14 mouse cellular contexts compared by ENCODE assay signal in the genomic region with DNA sequence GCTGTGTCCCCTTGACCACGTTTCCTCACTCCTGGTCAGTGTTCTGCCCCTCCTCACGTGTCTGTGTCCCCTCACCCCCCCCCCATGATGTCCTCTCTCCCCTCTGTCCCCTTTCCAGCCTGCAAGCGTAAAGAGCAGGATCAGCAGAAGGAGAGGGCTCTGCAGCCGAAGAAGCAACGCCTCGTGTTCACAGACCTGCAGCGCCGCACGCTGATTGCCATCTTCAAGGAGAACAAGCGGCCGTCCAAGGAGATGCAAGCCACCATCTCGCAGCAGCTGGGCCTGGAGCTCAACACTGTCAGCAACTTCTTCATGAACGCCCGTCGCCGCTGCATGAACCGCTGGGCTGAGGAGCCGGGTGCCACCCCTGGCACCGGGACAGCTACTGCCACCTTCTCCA. TPM values are rescaled to one million over a fixed set of nuclear protein-coding genes. Genes with fewer than 3 reads are reported as not detected.
DNase-seq lines count a peak whose midpoint lies in the region; ATAC-seq lines count a peak whose summit lies in the region.
"Had no signal": no experiment of that assay in that cellular context is flagged by ENCODE, and none has a peak within 500 bp of the region (broad histone marks: within the 10 kb centered on the region; RNA-seq: fewer than 3 reads in every experiment).

No protein-coding gene starts in this region.

- peak overlapping the region; percentile 29 for H3K4me2 ChIP-seq in kidney, embryonic 14.5 days (replicated peaks; ENCODE audit: low read depth, low read length)
- peak overlapping the region; percentile 48 for H3K4me2 ChIP-seq in embryonic facial prominence, embryonic 13.5 days
- peak overlapping the region; percentile 41 for H3K4me2 ChIP-seq in hindbrain, embryonic 13.5 days
- H3K4me2 ChIP-seq in midbrain, embryonic 15.5 days: peak overlapping the region; percentile 36

- no peaks in the 10 kb centered on the region for H3K4me1 ChIP-seq in kidney, embryonic 14.5 days (ENCODE audit: control insufficient read depth, insufficient read depth, low read length)
- H3K4me1 ChIP-seq in embryonic facial prominence, embryonic 13.5 days: peaks cover 16% of the 10 kb centered on the region
- H3K4me1 ChIP-seq in hindbrain, embryonic 13.5 days (replicated peaks): peaks cover 16% of the 10 kb centered on the region
- peaks cover 12% of the 10 kb centered on the region for H3K4me1 ChIP-seq in midbrain, embryonic 15.5 days

- WGBS in kidney, embryonic 14.5 days: 8% methylated on average over 19 of the region's 19 CpGs
- 6% methylated on average over 19 of the region's 19 CpGs for WGBS in embryonic facial prominence, embryonic 13.5 days
- WGBS in hindbrain, embryonic 13.5 days: 11% methylated on average over 19 of the region's 19 CpGs
- 8% methylated on average over 19 of the region's 19 CpGs for WGBS in midbrain, embryonic 15.5 days

- no peaks in the 10 kb centered on the region for H3K9me3 ChIP-seq in kidney, embryonic 14.5 days (ENCODE audit: control insufficient read depth, low read length)
- no peaks in the 10 kb centered on the region for H3K9me3 ChIP-seq in embryonic facial prominence, embryonic 13.5 days
- H3K9me3 ChIP-seq in hindbrain, embryonic 13.5 days: no peaks in the 10 kb centered on the region
- no peaks in the 10 kb centered on the region for H3K9me3 ChIP-seq in midbrain, embryonic 15.5 days

- H3K36me3 ChIP-seq in kidney, embryonic 14.5 days (ENCODE audit: control insufficient read depth, insufficient read depth, low read length): no peaks in the 10 kb centered on the region
- H3K36me3 ChIP-seq in embryonic facial prominence, embryonic 13.5 days: no peaks in the 10 kb centered on the region
- H3K36me3 ChIP-seq in hindbrain, embryonic 13.5 days: no peaks in the 10 kb centered on the region
- no peaks in the 10 kb centered on the region for H3K36me3 ChIP-seq in midbrain, embryonic 15.5 days (replicated peaks)

- H3K9ac ChIP-seq in kidney, embryonic 14.5 days (ENCODE audit: low read depth, low read length): peak overlapping the region; percentile 28; the same call in 1 of the 2 replicates
- H3K9ac ChIP-seq in embryonic facial prominence, embryonic 13.5 days: peak overlapping the region; percentile 60
- H3K9ac ChIP-seq in hindbrain, embryonic 13.5 days: peak overlapping the region; percentile 56
- H3K9ac ChIP-seq in midbrain, embryonic 15.5 days: peak overlapping the region; percentile 4; the same call in 1 of the 2 replicates

- peaks cover 43% of the 10 kb centered on the region for H3K27me3 ChIP-seq in kidney, embryonic 14.5 days (ENCODE audit: control insufficient read depth, insufficient read depth, low read length)
- H3K27me3 ChIP-seq in embryonic facial prominence, embryonic 13.5 days: peaks cover 65% of the 10 kb centered on the region
- H3K27me3 ChIP-seq in hindbrain, embryonic 13.5 days: peaks cover 58% of the 10 kb centered on the region
- H3K27me3 ChIP-seq in midbrain, embryonic 15.5 days (replicated peaks): peaks cover 16% of the 10 kb centered on the region

- no peak for ATAC-seq in kidney, embryonic 14.5 days (ENCODE audit: low FRiP score, low TSS enrichment)
- ATAC-seq in embryonic facial prominence, embryonic 13.5 days (ENCODE audit: insufficient number of reproducible peaks, insufficient read depth, low FRiP score, low TSS enrichment, low read depth): no peak
- ATAC-seq in hindbrain, embryonic 13.5 days (ENCODE audit: low FRiP score): 0 out of 2 replicates have a peak, but pooled peaks have one; percentile 11
- no peak for ATAC-seq in midbrain, embryonic 15.5 days (replicated peaks)

- DNase-seq in kidney, postnatal 25 days: no peak
- no peak for DNase-seq in embryo, embryonic 9.5 days (ENCODE audit: extremely low spot score)
- no peak for DNase-seq in testis, postnatal 10 days (ENCODE audit: low spot score)
- DNase-seq in thymus, postnatal 0 days (ENCODE audit: low spot score): no peak
- DNase-seq: cerebellum, adult 8-10 months; heart, adult 11 months; left cerebral cortex, postnatal 4 days; thymus, postnatal 4 days had no signal

- H3K27ac ChIP-seq in kidney, embryonic 14.5 days (ENCODE audit: low read depth, low read length): no peak overlapping the region
- H3K27ac ChIP-seq in embryonic facial prominence, embryonic 13.5 days: no peak overlapping the region
- H3K27ac ChIP-seq in hindbrain, embryonic 13.5 days: no peak overlapping the region
- no peak overlapping the region for H3K27ac ChIP-seq in midbrain, embryonic 15.5 days

- H3K4me3 ChIP-seq in kidney, embryonic 14.5 days (ENCODE audit: low read length): peak overlapping the region; percentile 19; the same call in 1 of the 2 replicates
- H3K4me3 ChIP-seq in embryonic facial prominence, embryonic 13.5 days: peak overlapping the region; percentile 22
- peak overlapping the region; percentile 21 for H3K4me3 ChIP-seq in hindbrain, embryonic 13.5 days
- peak overlapping the region; percentile 13; the same call in 1 of the 2 replicates for H3K4me3 ChIP-seq in midbrain, embryonic 15.5 days
- H3K4me3 ChIP-seq: erythroblast, embryonic 14.5 days had no signal

RNA-seq across cellular contexts. Expression of a gene that starts 19.1 kb away (rescaled TPM):
- polyA plus RNA-seq in kidney, embryonic 14.5 days (2014; fragmentation: Nextera tagmentation; extraction: Ambion mirVana): not detected in 2 replicates
- polyA plus RNA-seq in embryonic facial prominence, embryonic 13.5 days (2015; fragmentation: Nextera tagmentation; extraction: Ambion mirVana): not detected in 2 replicates
- polyA plus RNA-seq in hindbrain, embryonic 13.5 days (2015; fragmentation: Nextera tagmentation; extraction: Ambion mirVana): 2.1 and 2.5 TPM in 2 replicates
- 1.9 and 2.6 TPM in 2 replicates for polyA plus RNA-seq in midbrain, embryonic 15.5 days (2015; fragmentation: Nextera tagmentation; extraction: Ambion mirVana)
- polyA plus RNA-seq in thymus, postnatal 0 days (2015; fragmentation: Nextera tagmentation; extraction: Ambion mirVana): not detected in 2 replicates
- polyA plus RNA-seq: erythroblast, embryonic 14.5 days had no signal

RNA-seq across cellular contexts. Expression of a gene that starts 25.2 kb away (rescaled TPM):
- 0.22 and 0.24 TPM in 2 replicates for polyA plus RNA-seq in kidney, embryonic 14.5 days (2014; fragmentation: Nextera tagmentation; extraction: Ambion mirVana)
- 0.04 and 0.28 TPM in 2 replicates for polyA plus RNA-seq in embryonic facial prominence, embryonic 13.5 days (2015; fragmentation: Nextera tagmentation; extraction: Ambion mirVana)
- polyA plus RNA-seq in hindbrain, embryonic 13.5 days (2015; fragmentation: Nextera tagmentation; extraction: Ambion mirVana): 1.2 and 1.3 TPM in 2 replicates
- polyA plus RNA-seq in midbrain, embryonic 15.5 days (2015; fragmentation: Nextera tagmentation; extraction: Ambion mirVana): 0.90 and 1.2 TPM in 2 replicates
- polyA plus RNA-seq in thymus, postnatal 0 days (2015; fragmentation: Nextera tagmentation; extraction: Ambion mirVana): not detected in 2 replicates
- polyA plus RNA-seq: large intestine, adult 2 months had no signal

RNA-seq across cellular contexts. Expression of a gene that starts 47.6 kb away (rescaled TPM):
- polyA plus RNA-seq in kidney, embryonic 14.5 days (2014; fragmentation: Nextera tagmentation; extraction: Ambion mirVana): 25.8 and 31.3 TPM in 2 replicates
- polyA plus RNA-seq in embryonic facial prominence, embryonic 13.5 days (2015; fragmentation: Nextera tagmentation; extraction: Ambion mirVana): 25.9 and 31.3 TPM in 2 replicates
- polyA plus RNA-seq in hindbrain, embryonic 13.5 days (2015; fragmentation: Nextera tagmentation; extraction: Ambion mirVana): 28.8 and 31.3 TPM in 2 replicates
- polyA plus RNA-seq in midbrain, embryonic 15.5 days (2015; fragmentation: Nextera tagmentation; extraction: Ambion mirVana): 33.9 and 35.0 TPM in 2 replicates
- 24.1 and 25.5 TPM in 2 replicates for polyA plus RNA-seq in thymus, postnatal 0 days (2015; fragmentation: Nextera tagmentation; extraction: Ambion mirVana)

Comparison
In these comparisons a context has a peak if more than half of its experiments do, and no peak if none do; other contexts are left out.
1. H3K9ac ChIP-seq: peak in every context shown above with its lines; median percentile 60 in embryonic facial prominence, embryonic 13.5 days; 56 in hindbrain, embryonic 13.5 days; 28 in kidney, embryonic 14.5 days; 4 in midbrain, embryonic 15.5 days.